Mouse (Mus musculus) bone marrow macrophage, adult 2 months (primary cell): ENCODE results near the gene AY074887.

Source experiments
- CTCF ChIP-seq: IDR thresholded peaks from 2 replicates; pipeline ENCODE4 v1.5.1; 2012; ENCODE audit warnings: low read depth, mild to moderate bottlenecking, low read length, moderate library complexity
- POLR2A ChIP-seq: IDR thresholded peaks from 2 replicates; pipeline ENCODE4 v1.6.1; 2012; ENCODE audit warnings: mild to moderate bottlenecking, low read depth, low read length, borderline replicate concordance

DNA sequence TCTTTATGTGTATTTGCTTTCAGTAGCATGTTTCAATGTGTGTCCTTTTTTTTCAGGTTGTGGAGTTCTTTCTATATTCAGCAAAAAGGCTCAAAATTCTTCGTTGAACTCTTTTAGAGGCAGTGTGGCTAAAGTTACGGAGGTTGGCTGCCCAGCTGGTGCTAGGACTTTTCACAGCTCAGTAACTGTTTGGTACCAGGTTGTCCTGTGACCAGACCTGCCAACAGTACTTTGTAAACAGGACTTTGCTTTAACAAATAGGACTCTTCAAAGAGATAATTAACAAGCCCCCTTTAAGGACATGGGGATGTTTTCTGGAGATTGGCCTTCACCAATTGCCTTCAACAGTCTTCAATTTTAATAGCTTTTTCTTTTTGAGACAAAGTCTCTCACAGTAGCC lies 32.6 kb downstream of the AY074887 start:
- TF ChIP-seq POLR2A (no peak), CTCF (no peak)
